Mouse (Mus musculus) ES-E14 (cell line): ENCODE data around the gene Selenov.

ENCODE experiments used
- CHD2 ChIP-seq: IDR thresholded peaks from 2 replicates; pipeline ENCODE4 v1.6.1; 2014; ENCODE audit warnings: mild to moderate bottlenecking, low read depth, low read length, inconsistent platforms
- HCFC1 ChIP-seq: IDR thresholded peaks from 2 replicates; pipeline ENCODE4 v1.6.1; 2012; ENCODE audit warnings: low read length, inconsistent platforms, borderline replicate concordance; ENCODE audit not compliant: insufficient read depth
- MAFK ChIP-seq: IDR thresholded peaks from 2 replicates; pipeline ENCODE4 v1.6.1; 2014; ENCODE audit warnings: mild to moderate bottlenecking, low read depth, low read length, inconsistent platforms; ENCODE audit not compliant: insufficient read depth
- ZC3H11A ChIP-seq: IDR thresholded peaks from 2 replicates; pipeline ENCODE4 v1.6.1; 2012; ENCODE audit warnings: low read depth, mild to moderate bottlenecking, inconsistent platforms, low read length, borderline replicate concordance
- ZNF384 ChIP-seq: IDR thresholded peaks from 2 replicates; pipeline ENCODE4 v1.6.1; 2012; ENCODE audit warnings: low read depth, low read length, inconsistent platforms

- TF ChIP-seq HCFC1 (no peak), ZNF384 (no peak), CHD2 (no peak), MAFK (no peak), ZC3H11A (no peak)
Measured at GRCm38 (mm10) chr7:28318036-28318435, 27.1 kb upstream of the Selenov start.
